Mouse (Mus musculus) hindbrain, embryonic 10.5 days (tissue): ENCODE data around the gene Paqr4. TPM values are rescaled to one million over a fixed set of nuclear protein-coding genes. Genes with fewer than 3 reads are reported as not detected.
"Not testable (repeated sequence)": the region's sequence is repeated elsewhere in the genome, so short reads cannot be mapped to it uniquely, and the experiment has no call there.

ENCODE experiments used
- DNase-seq: peaks from one replicate; pipeline ENCODE4 v3.0.0-alpha.2; 2017; ENCODE audit warnings: low spot score
- H3K27ac ChIP-seq: fragments of 300-500 bp; sonication (generic); 2 replicates; pipeline ENCODE4 v1.5.1; 2016; ENCODE audit warnings: mild to moderate bottlenecking, moderate library complexity
- H3K27me3 ChIP-seq: fragments of 300-500 bp; sonication (generic); 2 replicates; pipeline ENCODE4 v1.6.1; 2016; ENCODE audit warnings: mild to moderate bottlenecking; ENCODE audit not compliant: poor library complexity, insufficient read depth, severe bottlenecking
- H3K36me3 ChIP-seq: fragments of 300-500 bp; sonication (generic); 2 replicates; pipeline ENCODE4 v1.6.1; 2016; ENCODE audit warnings: mild to moderate bottlenecking, moderate library complexity
- H3K4me1 ChIP-seq: fragments of 300-500 bp; sonication (generic); replicated peaks from 2 replicates; pipeline ENCODE4 v1.6.1; 2016; ENCODE audit warnings: mild to moderate bottlenecking
- H3K4me3 ChIP-seq: fragments of 300-500 bp; sonication (generic); 2 replicates; pipeline ENCODE4 v1.5.1; 2016; ENCODE audit warnings: mild to moderate bottlenecking, moderate library complexity
- H3K9me3 ChIP-seq: fragments of 300-500 bp; sonication (generic); 2 replicates; pipeline ENCODE4 v1.6.1; 2016; ENCODE audit warnings: mild to moderate bottlenecking, moderate library complexity
- WGBS: fragments of 180-500 bp; shearing (Covaris S2); methylation state at CpG from one replicate; pipeline ENCODE4 v1.1.7; 2016; 5-methylcytosine and 5-hydroxymethylcytosine counted together
- polyA plus RNA-seq: library from polyadenylated mRNA; unstranded; fragments of >200 nt; fragmentation: Nextera tagmentation; extraction: Ambion mirVana; gene quantifications from 2 replicates; pipeline ENCODE4 v1.2.1, GENCODE M21; 2016

The Paqr4 gene
- polyA plus RNA-seq = 28.8 and 43.6 TPM in 2 replicates

- WGBS = 9% methylated on average over 13 of the region's 13 CpGs
- peak within 1 kb of the TSS; percentile 64 for H3K4me3 ChIP-seq
- H3K9me3 ChIP-seq = peaks cover 4% of the 10 kb centered on the region; the same call in 1 of the 2 replicates
- peaks cover 60% of the 10 kb centered on the region for H3K4me1 ChIP-seq
- peaks cover 85% of the 10 kb centered on the region for H3K27me3 ChIP-seq
- DNase-seq = no peak
- peak within 1 kb of the TSS; percentile 88 for H3K27ac ChIP-seq
- H3K36me3 ChIP-seq = peaks cover 22% of the 10 kb centered on the region
These were observed at the start of gene Paqr4 for GRCm38 (mm10) chr17:23740598-23741021. Gene Paqr4, minus strand, starts transcription at chr17:23740867.

GRCm38 (mm10) chr17:23789749-23790268 lies 49.1 kb upstream of the Paqr4 start:
- H3K4me1 ChIP-seq = peaks cover 33% of the 10 kb centered on the region
- no peaks in the 10 kb centered on the region for H3K36me3 ChIP-seq
- peak; percentile 13 for DNase-seq
- no peaks in the 10 kb centered on the region for H3K27me3 ChIP-seq
- WGBS = 8% methylated on average over 8 of the region's 8 CpGs
- H3K4me3 ChIP-seq = peak overlapping the region; percentile 54
- no peaks in the 10 kb centered on the region for H3K9me3 ChIP-seq
- peak overlapping the region; percentile 94 for H3K27ac ChIP-seq

GRCm38 (mm10) chr17:23788973-23789372 lies 48.3 kb upstream of the Paqr4 start:
- no peak for DNase-seq
- Histone ChIP-seq H3K36me3 (no peaks in the 10 kb centered on the region), H3K27me3 (no peaks in the 10 kb centered on the region), H3K4me1 (peaks cover 33% of the 10 kb centered on the region), H3K9me3 (no peaks in the 10 kb centered on the region), H3K4me3 (no peak overlapping the region), H3K27ac (no peak overlapping the region)
- 91% methylated on average over 4 of the region's 4 CpGs for WGBS

GRCm38 (mm10) chr17:23786510-23786931 lies 45.9 kb upstream of the Paqr4 start:
- H3K36me3 ChIP-seq = no peaks in the 10 kb centered on the region
- peak overlapping the region; percentile 68 for H3K4me3 ChIP-seq
- no peaks in the 10 kb centered on the region for H3K9me3 ChIP-seq
- DNase-seq = peak; percentile 21
- no peaks in the 10 kb centered on the region for H3K27me3 ChIP-seq
- WGBS = 17% methylated on average over 13 of the region's 13 CpGs
- peak overlapping the region; percentile 90 for H3K27ac ChIP-seq
- H3K4me1 ChIP-seq = peaks cover 33% of the 10 kb centered on the region

- Histone ChIP-seq H3K36me3 (no peaks in the 10 kb centered on the region), H3K9me3 (no peaks in the 10 kb centered on the region), H3K4me3 (peak within 1 kb of the TSS; percentile 68), H3K4me1 (peaks cover 30% of the 10 kb centered on the region), H3K27ac (peak within 1 kb of the TSS; percentile 90), H3K27me3 (no peaks in the 10 kb centered on the region)
- peak; percentile 79 for DNase-seq
- WGBS = 2% methylated on average over 43 of the region's 43 CpGs
These were observed 45.1 kb upstream of the Paqr4 start, which contains the start of gene Flywch2 for GRCm38 (mm10) chr17:23785561-23786471. Gene Flywch2, minus strand, starts transcription at chr17:23786081.

GRCm38 (mm10) chr17:23783352-23783751 lies 42.7 kb upstream of the Paqr4 start:
- peaks cover 16% of the 10 kb centered on the region for H3K4me1 ChIP-seq
- no peaks in the 10 kb centered on the region for H3K9me3 ChIP-seq
- no peaks in the 10 kb centered on the region for H3K27me3 ChIP-seq
- 0 out of 2 replicates have a peak, but pooled peaks cover 4% of the 10 kb centered on the region for H3K36me3 ChIP-seq
- no peak overlapping the region for H3K4me3 ChIP-seq
- no peak for DNase-seq
- no peak overlapping the region for H3K27ac ChIP-seq

GRCm38 (mm10) chr17:23778447-23778846 lies 37.8 kb upstream of the Paqr4 start:
- Histone ChIP-seq H3K27ac (no peak overlapping the region), H3K36me3 (0 out of 2 replicates have a peak, but pooled peaks cover 4% of the 10 kb centered on the region), H3K4me3 (no peak overlapping the region), H3K9me3 (no peaks in the 10 kb centered on the region), H3K27me3 (no peaks in the 10 kb centered on the region), H3K4me1 (peaks cover 4% of the 10 kb centered on the region; the same call in 1 of the 2 replicates)
- 65% methylated on average over 2 of the region's 2 CpGs for WGBS
- no peak for DNase-seq

GRCm38 (mm10) chr17:23777141-23777540 lies 36.5 kb upstream of the Paqr4 start:
- Histone ChIP-seq H3K4me1 (peaks cover 4% of the 10 kb centered on the region), H3K36me3 (0 out of 2 replicates have a peak, but pooled peaks cover 4% of the 10 kb centered on the region), H3K27ac (no peak overlapping the region), H3K4me3 (no peak overlapping the region), H3K9me3 (no peaks in the 10 kb centered on the region), H3K27me3 (no peaks in the 10 kb centered on the region)
- DNase-seq = no peak
- 80% methylated on average over 2 of the region's 2 CpGs for WGBS

GRCm38 (mm10) chr17:23776216-23776615 lies 35.5 kb upstream of the Paqr4 start:
- WGBS = 79% methylated on average over 10 of the region's 10 CpGs
- no peak for DNase-seq
- 0 out of 2 replicates have a peak, but pooled peaks cover 4% of the 10 kb centered on the region for H3K36me3 ChIP-seq
- no peak overlapping the region for H3K4me3 ChIP-seq
- H3K9me3 ChIP-seq = no peaks in the 10 kb centered on the region
- H3K4me1 ChIP-seq = peaks cover 10% of the 10 kb centered on the region
- H3K27me3 ChIP-seq = no peaks in the 10 kb centered on the region
- no peak overlapping the region for H3K27ac ChIP-seq

GRCm38 (mm10) chr17:23774090-23774489 lies 33.4 kb upstream of the Paqr4 start:
- Histone ChIP-seq H3K27ac (peak overlapping the region; percentile 35; the same call in 1 of the 2 replicates), H3K9me3 (no peaks in the 10 kb centered on the region), H3K36me3 (peaks cover 8% of the 10 kb centered on the region; the same call in 1 of the 2 replicates), H3K4me1 (peaks cover 22% of the 10 kb centered on the region), H3K27me3 (no peaks in the 10 kb centered on the region), H3K4me3 (no peak overlapping the region)
- 9% methylated on average over 12 of the region's 12 CpGs for WGBS
- peak; percentile 79 for DNase-seq

GRCm38 (mm10) chr17:23773676-23774075 lies 33.0 kb upstream of the Paqr4 start:
- Histone ChIP-seq H3K4me1 (peaks cover 22% of the 10 kb centered on the region), H3K4me3 (no peak overlapping the region), H3K36me3 (peaks cover 13% of the 10 kb centered on the region), H3K9me3 (no peaks in the 10 kb centered on the region), H3K27ac (no peak overlapping the region), H3K27me3 (no peaks in the 10 kb centered on the region)
- WGBS = 75% methylated on average over 6 of the region's 6 CpGs
- no peak for DNase-seq

GRCm38 (mm10) chr17:23772219-23772556 lies 31.5 kb upstream of the Paqr4 start:
- peaks cover 22% of the 10 kb centered on the region for H3K4me1 ChIP-seq

More at GRCm38 (mm10) chr17:23772219-23772556, 31.5 kb upstream of the Paqr4 start:
- peaks cover 27% of the 10 kb centered on the region for H3K36me3 ChIP-seq
- not testable (repeated sequence) for DNase-seq, H3K27me3 ChIP-seq, H3K27ac ChIP-seq, H3K9me3 ChIP-seq
- 88% methylated on average over 2 of the region's 2 CpGs for WGBS
- H3K4me3 ChIP-seq = peak overlapping the region; percentile 87
